Mouse (Mus musculus) layer of hippocampus, postnatal 25 days (tissue): ENCODE measurements around the gene Bak1. TPM values are rescaled to one million over a fixed set of nuclear protein-coding genes. Genes with fewer than 3 reads are reported as not detected.
A peak's percentile ranks its signal among the peaks of the same experiment; 100 is the strongest.

Experiments used
- DNase-seq, 2 experiments: peaks; one replicate each; pipeline ENCODE4 v3.0.0; 2022; ENCODE audit warnings: mixed read lengths in 2 of 2, low spot score in 1 of 2; ENCODE audit errors: extremely low spot score in 1 of 2
- total RNA-seq, 2 experiments: library from RNA; stranded (reverse); gene quantifications; 2 replicates each; pipeline ENCODE4 v1.2.3; 2021

Bak1 gene
- total RNA-seq, 2 experiments from 2014 or later, result 15.4 to 16.3 TPM

DNA sequence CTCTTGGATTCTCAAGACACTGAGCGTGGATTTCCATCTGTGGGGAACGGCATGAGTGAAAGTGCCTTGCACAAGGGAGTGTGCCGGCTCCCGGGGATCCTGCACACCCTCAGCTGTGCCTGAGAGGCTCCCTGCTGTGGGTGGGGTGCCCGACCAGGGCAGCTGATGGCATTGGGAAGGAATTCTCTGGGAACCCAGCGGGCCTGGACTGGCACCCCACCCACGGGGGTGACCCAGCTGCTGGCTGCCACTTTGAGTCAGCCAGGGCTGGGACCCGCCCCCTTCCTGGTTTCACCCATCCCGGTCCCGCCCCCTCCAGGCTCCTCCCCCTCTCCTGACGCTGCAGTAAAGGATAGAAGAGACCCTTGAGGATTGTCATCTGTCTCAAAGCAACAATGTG, 22.7 kb upstream of the Bak1 start:
- no peak for DNase-seq

- no peak for DNase-seq
Observed at GRCm38 (mm10) chr17:27050853-27051252, 22.0 kb upstream of the Bak1 start.

DNA sequence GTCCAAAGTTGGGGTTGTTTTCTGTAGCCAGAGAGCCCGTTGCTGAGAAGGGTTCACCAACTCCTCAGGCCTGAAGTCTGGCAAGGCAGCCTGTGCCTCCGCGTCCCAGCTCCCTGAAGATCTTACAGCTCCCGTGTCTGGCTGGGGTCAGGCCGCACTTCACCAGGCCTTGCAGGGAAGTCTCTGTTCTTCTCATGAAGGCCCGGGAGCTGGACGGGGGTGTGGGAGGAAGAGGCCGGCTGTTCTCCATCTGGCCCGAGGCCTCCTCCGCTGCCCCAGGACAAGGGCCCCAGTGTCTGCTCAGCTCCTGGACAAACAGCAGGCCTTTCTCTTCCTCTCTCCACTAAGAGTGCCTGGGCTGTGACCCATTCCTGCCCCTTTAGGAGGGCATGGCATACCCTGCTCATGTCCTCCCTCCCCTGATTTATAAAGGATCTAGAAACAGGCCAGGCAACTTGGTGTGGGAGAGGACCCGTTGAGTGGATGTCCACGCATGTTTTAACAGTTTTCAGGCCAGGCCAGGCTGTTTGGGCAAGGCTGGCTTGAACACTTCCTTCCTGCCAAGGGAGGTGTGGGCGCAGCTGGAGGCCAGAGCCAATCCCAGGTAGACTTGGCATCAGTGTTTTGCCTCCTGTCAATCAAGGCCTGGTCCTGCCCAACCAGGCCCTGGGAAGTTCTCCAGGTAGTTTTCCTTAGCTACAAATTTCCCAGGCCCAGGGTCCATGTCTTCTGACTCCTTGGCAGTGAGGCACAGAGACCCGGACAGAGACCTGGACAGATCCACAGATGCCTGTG, 19.8 kb upstream of the Bak1 start:
- DNase-seq, result no peak

DNA sequence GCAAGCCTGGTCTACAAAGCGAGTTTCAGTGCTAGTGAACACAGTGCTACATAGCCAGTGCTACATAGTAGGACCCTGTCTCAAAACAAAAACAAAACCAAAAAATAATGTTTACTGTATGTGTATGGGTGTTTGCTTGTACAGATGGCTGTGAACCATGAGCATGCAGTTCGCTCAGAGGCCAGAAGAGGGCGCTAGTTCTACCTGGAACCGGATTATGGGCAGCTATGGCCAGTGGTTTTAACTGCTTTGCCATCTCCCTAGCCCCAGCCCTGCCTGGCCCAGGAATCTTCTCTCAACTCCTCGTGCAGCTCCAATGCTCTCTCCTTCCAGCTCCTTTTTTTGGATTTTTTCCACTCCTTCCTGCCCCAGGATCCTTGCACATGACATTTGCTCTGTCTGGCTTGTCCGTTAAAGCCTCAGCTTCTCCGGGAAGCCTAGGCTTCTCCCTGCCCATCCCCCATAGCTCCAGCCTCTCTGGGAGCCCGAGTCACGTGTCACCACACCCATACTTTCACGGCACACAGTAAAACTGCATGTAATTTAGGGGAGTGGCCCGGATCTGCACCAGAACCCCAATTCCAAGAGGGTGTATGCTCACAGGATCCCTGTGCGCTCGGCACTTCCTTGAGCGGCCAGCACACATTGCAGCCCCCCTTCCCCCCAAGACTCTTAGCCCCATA, 19.1 kb upstream of the Bak1 start:
- DNase-seq, result no peak

DNA sequence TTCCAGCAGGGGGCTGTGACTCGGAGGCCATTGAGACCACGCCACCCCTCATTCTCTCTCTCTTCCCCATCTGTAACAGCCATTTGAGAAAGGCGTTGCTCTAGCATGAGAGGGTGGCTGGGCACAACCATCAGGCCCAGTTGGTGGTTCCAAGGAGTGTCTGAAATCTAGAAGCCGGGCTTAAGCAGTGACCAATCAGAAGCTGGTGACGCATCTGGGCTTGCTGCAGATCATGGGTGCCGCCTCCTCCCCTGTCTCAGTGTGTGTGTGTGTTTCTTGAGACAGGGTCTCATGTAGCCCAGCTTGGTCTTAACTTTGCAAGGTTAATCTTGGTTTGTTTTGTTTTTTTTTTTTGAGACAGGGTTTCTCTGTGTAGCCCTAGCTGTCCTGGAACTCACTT, 16.4 kb upstream of the Bak1 start:
- DNase-seq, result no peak

- DNase-seq, result no peak
Observed at GRCm38 (mm10) chr17:27042840-27043239, 14.0 kb upstream of the Bak1 start.

GRCm38 (mm10) chr17:27041787-27042055, 12.9 kb upstream of the Bak1 start:
- DNase-seq, result no peak

- no peak for DNase-seq
Observed at GRCm38 (mm10) chr17:27041046-27041786, 12.4 kb upstream of the Bak1 start.

DNA sequence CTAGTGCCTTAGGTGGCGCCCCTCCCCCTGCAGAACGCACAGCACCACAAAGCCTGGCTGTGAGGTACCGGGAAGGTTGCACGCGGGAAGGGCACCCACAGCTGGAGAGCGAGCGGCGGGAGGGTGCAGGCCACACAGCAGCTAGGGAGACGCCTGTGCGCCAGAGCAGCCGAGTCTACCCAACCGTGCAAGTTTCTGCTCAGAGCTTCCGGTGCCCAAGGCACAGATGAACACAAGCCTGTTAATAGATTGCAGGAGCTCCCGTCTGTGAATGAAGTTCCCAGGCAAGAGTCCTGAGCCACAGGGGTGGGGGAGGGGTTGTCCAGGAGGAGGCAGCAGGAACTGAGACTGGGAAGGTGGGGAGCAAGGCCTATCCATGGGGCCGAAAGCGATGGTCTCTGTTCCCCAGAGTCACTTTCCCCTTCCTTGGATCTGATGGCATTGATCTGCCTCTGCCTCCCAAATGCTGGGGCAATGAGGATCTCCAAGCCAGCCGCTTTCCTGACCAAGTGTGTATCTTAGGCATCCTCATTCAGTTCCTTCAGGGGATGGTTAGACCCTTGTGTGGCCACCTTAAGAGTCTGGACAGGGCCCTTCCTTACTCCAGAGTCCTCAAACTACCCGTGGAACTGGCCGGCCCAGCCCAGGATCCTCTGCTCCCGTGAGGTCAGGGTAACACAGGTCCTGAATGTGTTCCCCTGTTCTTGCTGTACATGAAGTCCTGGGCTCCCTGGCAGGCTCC, 11.7 kb upstream of the Bak1 start:
- no peak for DNase-seq

- no peak for DNase-seq
Observed at GRCm38 (mm10) chr17:27039432-27040102, 10.8 kb upstream of the Bak1 start.

GRCm38 (mm10) chr17:27038335-27039050, 9.7 kb upstream of the Bak1 start:
- no peak for DNase-seq

GRCm38 (mm10) chr17:27036465-27036864, 7.7 kb upstream of the Bak1 start:
- DNase-seq, result no peak

- peak; percentile 69 to 88 for DNase-seq
Observed at GRCm38 (mm10) chr17:27032869-27033268, 4.1 kb upstream of the Bak1 start.

DNA sequence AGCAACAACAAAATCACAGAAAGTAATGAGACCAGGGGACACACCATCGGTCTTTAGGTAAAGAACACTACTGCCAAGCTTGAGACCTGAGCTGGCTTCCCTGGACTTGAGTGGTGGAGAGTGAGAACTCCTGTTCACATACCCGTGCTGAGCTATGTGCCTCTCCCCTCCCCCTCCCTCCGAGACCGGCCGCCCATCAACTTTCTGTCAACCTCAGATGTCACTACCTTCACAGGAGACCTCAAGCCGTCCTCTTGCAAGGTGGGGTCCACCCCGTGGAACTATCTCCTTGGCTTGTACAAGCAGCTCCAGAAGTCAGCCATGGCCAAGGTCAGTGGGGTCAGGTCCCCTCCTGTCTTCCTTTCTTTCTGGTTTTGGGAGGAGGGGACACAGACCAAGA, 3.5 kb upstream of the Bak1 start:
- DNase-seq, result no peak

DNA sequence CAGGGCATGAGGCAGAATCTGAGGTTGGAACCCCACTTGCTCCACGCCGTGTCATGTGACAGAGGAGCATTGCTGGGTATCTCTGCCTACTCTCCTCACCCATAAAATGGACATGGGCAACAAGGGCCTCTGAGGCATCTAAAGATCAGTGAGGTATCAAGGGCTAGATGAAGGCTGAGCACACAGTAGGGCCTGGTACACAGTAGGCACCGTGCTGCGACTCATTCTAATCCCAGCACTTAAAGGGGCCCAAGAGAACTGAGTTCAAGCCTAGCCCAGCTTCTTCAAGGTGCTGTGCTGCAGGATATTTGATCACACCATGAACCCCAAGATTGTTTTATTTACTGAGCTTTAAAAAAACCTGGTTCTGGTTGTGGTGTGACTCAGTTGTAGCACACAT, 2.1 kb upstream of the Bak1 start:
- DNase-seq, result no peak

GRCm38 (mm10) chr17:27029431-27029830, 622 bp upstream of the Bak1 start:
- no peak for DNase-seq

DNA sequence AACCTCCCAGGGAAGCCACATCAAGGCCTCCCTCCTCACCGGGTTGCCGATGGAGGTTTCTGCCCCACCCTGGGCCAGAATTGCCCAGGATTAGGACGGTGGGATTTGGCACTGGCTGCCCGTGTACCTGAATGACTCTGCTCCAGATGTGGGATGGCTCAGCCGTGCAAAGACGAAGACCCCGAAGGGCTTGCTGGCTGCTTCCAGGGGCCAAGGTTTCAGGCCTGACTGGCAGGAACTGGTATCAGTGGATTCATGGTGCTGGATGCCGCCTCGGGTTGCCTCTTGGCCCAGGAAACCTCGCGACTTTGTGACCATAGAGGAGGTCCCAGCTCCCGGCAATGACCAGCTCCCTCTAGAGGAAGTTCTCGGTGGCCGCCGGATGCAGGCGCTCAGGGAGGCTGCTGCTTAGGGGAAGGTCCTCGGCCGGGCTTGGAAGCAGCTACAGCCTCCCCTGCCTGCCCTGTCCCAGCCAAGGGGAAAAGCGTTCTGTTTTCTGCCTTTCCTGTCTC, 469 bp downstream of the Bak1 start:
- DNase-seq, result peak; percentile 78 to 83

GRCm38 (mm10) chr17:27027460-27028283, 1.1 kb downstream of the Bak1 start:
- peak; percentile 34 to 41 for DNase-seq

- DNase-seq, result no peak
Observed at GRCm38 (mm10) chr17:27025951-27026350, 2.9 kb downstream of the Bak1 start.
